Mouse (Mus musculus): Measurements from ENCODE around the gene Rcc1l.

The Rcc1l gene

GRCm38 (mm10) chr5:134105829-134106228 lies 70.7 kb downstream of the Rcc1l start:
- DNase-seq = peak; percentile 41

DNA sequence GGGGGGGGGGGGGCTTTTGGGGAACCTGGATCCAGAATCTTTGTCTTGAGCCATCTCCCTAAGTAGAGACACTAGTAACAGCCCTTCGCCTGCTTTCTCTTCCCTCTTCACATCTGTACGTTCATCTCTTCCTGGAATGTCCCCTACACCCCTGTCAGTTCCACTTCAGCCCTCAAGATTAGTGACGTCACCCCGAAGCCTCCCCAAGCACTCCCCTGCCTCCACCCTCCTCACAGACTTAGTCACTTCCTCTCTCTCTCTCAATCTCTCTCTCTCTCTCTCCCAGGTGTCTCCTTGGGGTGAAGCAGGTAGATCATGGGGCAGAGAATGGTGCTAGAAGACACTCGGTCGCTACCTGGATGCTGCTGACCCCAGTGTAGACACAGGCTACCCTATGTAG lies 73.9 kb downstream of the Rcc1l start:
- DNase-seq = no peak

- peak; percentile 59 for DNase-seq
Measured at GRCm38 (mm10) chr5:134101883-134102282, 74.7 kb downstream of the Rcc1l start.

- DNase-seq = no peak
Measured at GRCm38 (mm10) chr5:134101322-134101721, 75.3 kb downstream of the Rcc1l start.

- peak; percentile 22 for DNase-seq
Measured at GRCm38 (mm10) chr5:134100232-134100771, 76.3 kb downstream of the Rcc1l start.

GRCm38 (mm10) chr5:134099496-134100211 lies 76.9 kb downstream of the Rcc1l start, which contains the start of gene Castor2:
Castor2 (plus strand) TSS chr5:134099711.
- DNase-seq = peak; percentile 96

GRCm38 (mm10) chr5:134098976-134099375 lies 77.6 kb downstream of the Rcc1l start:
- peak; percentile 51 for DNase-seq

- no peak for DNase-seq
Measured at GRCm38 (mm10) chr5:134098341-134098902, 78.2 kb downstream of the Rcc1l start.
